Mouse (Mus musculus) forebrain, embryonic 13.5 days (tissue): ENCODE measurements around the gene Capn13. TPM values are rescaled to one million over a fixed set of nuclear protein-coding genes. Genes with fewer than 3 reads are reported as not detected.

ENCODE experiments used
- ATAC-seq: fragments of 200-750 bp; cut with Nextera tagmentation; 2 replicates; pipeline ENCODE4 v1.8.0; 2017
- H3K27ac ChIP-seq: fragments of 300-500 bp; sonication (generic); 2 replicates; pipeline ENCODE4 v1.5.1; 2015; ENCODE audit warnings: inconsistent platforms, mild to moderate bottlenecking, moderate library complexity
- H3K27me3 ChIP-seq: fragments of 300-500 bp; sonication (generic); 2 replicates; pipeline ENCODE4 v1.6.1; 2015; ENCODE audit warnings: mild to moderate bottlenecking, inconsistent platforms
- H3K36me3 ChIP-seq: fragments of 300-500 bp; sonication (generic); 2 replicates; pipeline ENCODE4 v1.6.1; 2015; ENCODE audit warnings: mild to moderate bottlenecking, inconsistent platforms; ENCODE audit not compliant: poor library complexity, severe bottlenecking
- H3K4me1 ChIP-seq: fragments of 300-500 bp; sonication (generic); 2 replicates; pipeline ENCODE4 v1.6.1; 2015; ENCODE audit warnings: inconsistent platforms
- H3K4me2 ChIP-seq: fragments of 300-500 bp; sonication (generic); 2 replicates; pipeline ENCODE4 v1.6.1; 2015; ENCODE audit warnings: inconsistent platforms, mild to moderate bottlenecking, moderate library complexity
- H3K4me3 ChIP-seq: fragments of 300-500 bp; sonication (generic); 2 replicates; pipeline ENCODE4 v1.5.1; 2015; ENCODE audit warnings: mild to moderate bottlenecking, inconsistent platforms
- H3K9ac ChIP-seq: fragments of 300-500 bp; sonication (generic); 2 replicates; pipeline ENCODE4 v1.6.1; 2015; ENCODE audit warnings: mild to moderate bottlenecking, inconsistent platforms
- H3K9me3 ChIP-seq: fragments of 300-500 bp; sonication (generic); replicated peaks from 2 replicates; pipeline ENCODE4 v1.6.1; 2016; ENCODE audit warnings: inconsistent platforms
- WGBS: fragments of 180-500 bp; shearing (Covaris S2); methylation state at CpG from one replicate; pipeline ENCODE4 v1.1.7; 2015; 5-methylcytosine and 5-hydroxymethylcytosine counted together
- polyA plus RNA-seq: library from polyadenylated mRNA; unstranded; fragments of >200 nt; fragmentation: Nextera tagmentation; extraction: Ambion mirVana; gene quantifications from 2 replicates; pipeline ENCODE4 v1.2.1, GENCODE M21; 2015

The Capn13 gene
- polyA plus RNA-seq: not detected in 2 replicates

GRCm38 (mm10) chr17:73400862-73401261 lies at the start of gene Capn13:
Gene Capn13, minus strand, starts transcription at chr17:73400866.
- H3K9me3 ChIP-seq: no peaks in the 10 kb centered on the region
- H3K27ac ChIP-seq: no peak within 1 kb of the TSS
- H3K4me2 ChIP-seq: no peak within 1 kb of the TSS
- no peak for ATAC-seq
- no peaks in the 10 kb centered on the region for H3K36me3 ChIP-seq
- no peak within 1 kb of the TSS for H3K4me3 ChIP-seq
- WGBS: 90% methylated on average over 2 of the region's 2 CpGs
- no peaks in the 10 kb centered on the region for H3K27me3 ChIP-seq
- H3K4me1 ChIP-seq: no peaks in the 10 kb centered on the region
- no peak within 1 kb of the TSS for H3K9ac ChIP-seq

DNA sequence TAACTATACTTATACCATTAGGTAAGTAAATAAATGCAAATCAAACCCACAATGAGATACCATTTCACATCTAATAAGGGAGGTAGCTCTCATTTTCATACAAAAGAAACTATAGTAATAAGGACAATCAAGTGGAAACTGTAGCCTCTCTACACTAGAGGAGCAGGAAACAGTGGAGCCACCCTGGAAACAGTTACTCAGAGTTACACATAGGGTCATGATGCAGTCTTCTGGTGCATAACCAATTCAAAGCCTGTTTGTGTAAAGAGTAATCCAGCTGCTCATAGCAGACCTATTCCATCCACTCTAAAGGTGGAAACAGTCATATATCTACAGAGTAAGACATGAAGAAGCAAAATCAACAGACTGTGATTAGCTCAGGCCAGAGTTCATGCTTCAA lies 48.4 kb upstream of the Capn13 start:
- Histone ChIP-seq H3K27ac (no peak overlapping the region), H3K4me1 (no peaks in the 10 kb centered on the region), H3K9ac (no peak overlapping the region), H3K4me3 (no peak overlapping the region), H3K36me3 (no peaks in the 10 kb centered on the region), H3K9me3 (no peaks in the 10 kb centered on the region), H3K4me2 (no peak overlapping the region), H3K27me3 (no peaks in the 10 kb centered on the region)
- no peak for ATAC-seq

DNA sequence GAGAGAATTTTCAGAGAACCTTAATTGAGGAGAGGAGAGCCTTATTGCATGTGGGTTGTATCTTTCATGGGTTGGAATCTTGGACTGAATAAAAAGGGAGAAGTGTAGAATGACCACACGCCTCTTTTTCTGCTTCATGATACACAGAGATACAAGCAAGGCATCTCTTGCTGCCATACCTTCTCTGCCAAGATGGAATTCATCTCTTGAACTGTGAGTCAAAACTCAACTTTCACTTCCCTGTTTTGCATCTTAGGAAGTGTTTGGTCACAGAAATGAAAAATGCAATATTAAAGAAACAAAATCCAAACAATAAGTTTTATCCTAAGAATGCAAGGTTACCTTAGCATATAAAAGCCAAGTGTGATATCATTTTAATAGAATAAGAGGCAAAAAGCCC lies 40.1 kb upstream of the Capn13 start:
- Histone ChIP-seq H3K9ac (no peak overlapping the region), H3K27me3 (no peaks in the 10 kb centered on the region), H3K9me3 (no peaks in the 10 kb centered on the region), H3K36me3 (no peaks in the 10 kb centered on the region), H3K4me3 (no peak overlapping the region), H3K4me2 (no peak overlapping the region), H3K27ac (no peak overlapping the region), H3K4me1 (no peaks in the 10 kb centered on the region)
- WGBS: 80% methylated on average over 1 of the region's 1 CpGs
- no peak for ATAC-seq

DNA sequence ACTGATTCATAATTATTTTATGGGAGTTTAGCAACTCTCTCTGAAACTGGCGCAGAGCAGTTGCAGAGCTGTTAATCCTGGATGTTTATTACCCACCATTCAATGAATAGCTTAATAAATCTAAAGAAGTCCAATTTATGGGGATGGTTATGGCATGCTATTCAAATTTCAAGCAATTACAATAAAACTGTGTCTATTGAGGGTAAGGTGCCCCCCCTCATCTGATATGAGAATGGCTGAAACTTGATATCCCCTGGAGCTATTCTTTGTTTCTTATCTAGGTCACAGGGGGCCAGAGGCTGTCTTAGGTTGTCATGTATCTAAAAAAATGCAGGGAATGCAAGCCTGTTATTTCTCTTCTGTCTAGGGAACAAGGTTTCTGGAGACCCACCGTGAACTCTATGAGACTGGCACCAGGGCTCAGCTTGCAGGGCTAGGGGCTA lies 31.9 kb upstream of the Capn13 start:
- no peak overlapping the region for H3K27ac ChIP-seq
- H3K9me3 ChIP-seq: no peaks in the 10 kb centered on the region
- H3K27me3 ChIP-seq: no peaks in the 10 kb centered on the region
- no peaks in the 10 kb centered on the region for H3K4me1 ChIP-seq
- no peak overlapping the region for H3K9ac ChIP-seq
- H3K4me2 ChIP-seq: no peak overlapping the region
- no peak overlapping the region for H3K4me3 ChIP-seq
- H3K36me3 ChIP-seq: no peaks in the 10 kb centered on the region
- 64% methylated on average over 2 of the region's 2 CpGs for WGBS
- ATAC-seq: no peak

GRCm38 (mm10) chr17:73432058-73432457 lies 31.4 kb upstream of the Capn13 start:
- H3K9ac ChIP-seq: no peak overlapping the region
- H3K4me2 ChIP-seq: no peak overlapping the region
- no peak for ATAC-seq
- no peaks in the 10 kb centered on the region for H3K36me3 ChIP-seq
- H3K4me1 ChIP-seq: no peaks in the 10 kb centered on the region
- no peak overlapping the region for H3K27ac ChIP-seq
- WGBS: 85% methylated on average over 1 of the region's 1 CpGs
- no peaks in the 10 kb centered on the region for H3K9me3 ChIP-seq
- H3K27me3 ChIP-seq: no peaks in the 10 kb centered on the region
- H3K4me3 ChIP-seq: no peak overlapping the region

- Histone ChIP-seq H3K27me3 (no peaks in the 10 kb centered on the region), H3K27ac (no peak overlapping the region), H3K9ac (no peak overlapping the region), H3K9me3 (no peaks in the 10 kb centered on the region), H3K4me1 (peaks cover 6% of the 10 kb centered on the region), H3K4me2 (no peak overlapping the region), H3K4me3 (no peak overlapping the region), H3K36me3 (no peaks in the 10 kb centered on the region)
- WGBS: 34% methylated on average over 2 of the region's 2 CpGs
- 0 out of 2 replicates have a peak, but pooled peaks have one; percentile 10 for ATAC-seq
Observed at GRCm38 (mm10) chr17:73417382-73417781, 16.7 kb upstream of the Capn13 start.

DNA sequence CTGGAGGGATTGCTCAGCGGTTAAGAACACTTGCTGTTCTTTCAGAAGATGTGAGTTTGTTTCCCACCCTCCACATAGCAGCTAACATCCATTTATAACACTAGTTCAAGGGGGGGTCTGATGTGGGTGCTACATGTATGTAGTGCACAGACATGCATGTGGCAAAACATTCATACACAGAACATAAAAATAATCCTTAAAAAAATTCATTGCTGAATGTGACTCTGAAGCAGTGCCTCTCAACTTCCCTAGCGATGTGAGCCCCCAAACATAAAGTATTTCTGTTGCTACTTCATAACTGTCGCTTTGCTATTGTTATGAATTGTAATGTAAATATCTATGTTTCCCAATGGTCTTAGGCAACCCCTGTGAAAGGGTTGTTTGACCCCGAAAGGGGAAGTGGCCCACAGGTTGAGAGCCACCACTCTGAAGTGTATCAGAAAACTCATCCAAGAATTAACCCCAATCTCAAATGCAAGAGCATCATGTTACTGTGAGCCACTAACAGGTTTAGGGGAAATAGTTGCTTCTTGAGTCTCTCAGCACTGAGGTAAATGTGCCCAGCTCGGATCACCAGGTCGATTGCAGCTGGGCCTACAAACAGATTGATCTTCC lies 15.6 kb upstream of the Capn13 start:
- Histone ChIP-seq H3K9me3 (no peaks in the 10 kb centered on the region), H3K27me3 (no peaks in the 10 kb centered on the region), H3K9ac (no peak overlapping the region), H3K4me1 (peaks cover 6% of the 10 kb centered on the region), H3K4me2 (no peak overlapping the region), H3K4me3 (no peak overlapping the region), H3K27ac (no peak overlapping the region), H3K36me3 (no peaks in the 10 kb centered on the region)
- ATAC-seq: no peak
- WGBS: 57% methylated on average over 6 of the region's 6 CpGs

DNA sequence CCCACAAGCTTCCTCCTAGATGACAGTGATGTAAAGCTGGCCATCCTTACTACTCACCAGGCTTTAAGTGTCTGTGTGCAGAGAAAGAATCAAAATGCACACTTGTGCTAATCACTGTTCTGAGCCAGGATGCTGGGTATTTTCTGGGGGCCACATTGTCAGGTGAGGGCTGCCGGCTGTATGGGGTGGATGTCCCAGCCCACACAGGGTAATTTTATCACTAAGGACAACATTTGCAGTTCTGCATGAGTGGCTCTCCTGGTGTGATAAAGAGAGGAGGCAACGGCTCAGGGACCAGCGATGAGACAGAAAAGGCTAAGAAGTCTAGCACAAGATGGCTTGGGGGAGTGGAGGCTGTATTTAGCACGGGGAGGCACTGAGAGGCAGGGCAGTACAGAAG lies 11.2 kb upstream of the Capn13 start:
- Histone ChIP-seq H3K9me3 (no peaks in the 10 kb centered on the region), H3K9ac (no peak overlapping the region), H3K4me2 (no peak overlapping the region), H3K27me3 (no peaks in the 10 kb centered on the region), H3K4me1 (no peaks in the 10 kb centered on the region), H3K27ac (no peak overlapping the region), H3K36me3 (no peaks in the 10 kb centered on the region), H3K4me3 (no peak overlapping the region)
- ATAC-seq: no peak
- 66% methylated on average over 4 of the region's 4 CpGs for WGBS

- WGBS: 98% methylated on average over 2 of the region's 2 CpGs
Observed at GRCm38 (mm10) chr17:73401272-73401671, 606 bp upstream of the Capn13 start.

GRCm38 (mm10) chr17:73399136-73399535 lies 1.5 kb downstream of the Capn13 start:
- Histone ChIP-seq H3K27ac (no peak overlapping the region), H3K9ac (no peak overlapping the region), H3K4me1 (no peaks in the 10 kb centered on the region), H3K27me3 (no peaks in the 10 kb centered on the region), H3K4me2 (no peak overlapping the region), H3K9me3 (no peaks in the 10 kb centered on the region), H3K36me3 (no peaks in the 10 kb centered on the region), H3K4me3 (no peak overlapping the region)
- ATAC-seq: no peak
- 67% methylated on average over 2 of the region's 2 CpGs for WGBS

More at GRCm38 (mm10) chr17:73401272-73401671, 606 bp upstream of the Capn13 start:
- H3K27ac ChIP-seq: no peak overlapping the region
- no peaks in the 10 kb centered on the region for H3K4me1 ChIP-seq
- no peaks in the 10 kb centered on the region for H3K27me3 ChIP-seq
- no peak for ATAC-seq
- H3K4me3 ChIP-seq: no peak overlapping the region
- H3K9me3 ChIP-seq: no peaks in the 10 kb centered on the region
- no peak overlapping the region for H3K4me2 ChIP-seq
- H3K36me3 ChIP-seq: no peaks in the 10 kb centered on the region
- H3K9ac ChIP-seq: no peak overlapping the region

GRCm38 (mm10) chr17:73393361-73393760 lies 7.3 kb downstream of the Capn13 start:
- Histone ChIP-seq H3K4me3 (no peak overlapping the region), H3K27ac (no peak overlapping the region), H3K36me3 (no peaks in the 10 kb centered on the region), H3K4me1 (peaks cover 12% of the 10 kb centered on the region; the same call in 1 of the 2 replicates), H3K27me3 (no peaks in the 10 kb centered on the region), H3K4me2 (no peak overlapping the region), H3K9me3 (no peaks in the 10 kb centered on the region), H3K9ac (no peak overlapping the region)
- WGBS: 91% methylated on average over 1 of the region's 1 CpGs
- ATAC-seq: no peak

DNA sequence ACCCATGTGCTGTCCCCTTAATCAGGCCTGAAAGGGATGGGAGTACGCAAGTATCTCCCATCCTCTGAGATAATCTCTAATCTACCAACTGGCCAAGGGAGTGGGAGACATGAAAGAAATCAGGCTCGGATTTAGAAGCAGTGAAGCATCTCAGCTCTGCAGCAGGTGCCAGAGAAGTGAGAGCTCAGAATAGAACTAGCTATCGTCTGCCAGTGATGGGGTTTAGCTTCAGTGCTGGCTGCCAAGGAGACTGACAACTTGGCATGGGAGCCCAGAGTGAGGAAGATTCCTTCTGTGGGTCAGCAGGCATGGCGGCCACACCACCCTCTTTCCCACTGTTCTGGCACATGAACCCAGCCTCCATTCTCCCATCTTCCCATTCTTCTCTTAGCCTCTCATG lies 8.9 kb downstream of the Capn13 start:
- Histone ChIP-seq H3K9ac (no peak overlapping the region), H3K4me3 (no peak overlapping the region), H3K36me3 (no peaks in the 10 kb centered on the region), H3K27ac (no peak overlapping the region), H3K27me3 (no peaks in the 10 kb centered on the region), H3K4me2 (no peak overlapping the region), H3K9me3 (no peaks in the 10 kb centered on the region), H3K4me1 (peaks cover 12% of the 10 kb centered on the region; the same call in 1 of the 2 replicates)
- 69% methylated on average over 4 of the region's 4 CpGs for WGBS
- ATAC-seq: no peak
